Mouse (Mus musculus) embryonic facial prominence, embryonic 10.5 days (tissue): ENCODE results near the gene Lrtm2. TPM values are rescaled to one million over a fixed set of nuclear protein-coding genes. Genes with fewer than 3 reads are reported as not detected.

Source experiments
- DNase-seq: peaks from one replicate; pipeline ENCODE4 v3.0.0-alpha.2; 2017; ENCODE audit warnings: low spot score
- H3K27ac ChIP-seq: fragments of 300-500 bp; sonication (generic); replicated peaks from 2 replicates; pipeline ENCODE4 v1.5.1; 2016; ENCODE audit warnings: mild to moderate bottlenecking
- H3K27me3 ChIP-seq: fragments of 300-500 bp; sonication (generic); replicated peaks from 2 replicates; pipeline ENCODE4 v1.6.1; 2016; ENCODE audit warnings: low read depth, mild to moderate bottlenecking; ENCODE audit not compliant: poor library complexity, severe bottlenecking
- H3K36me3 ChIP-seq: fragments of 300-500 bp; sonication (generic); replicated peaks from 2 replicates; pipeline ENCODE4 v1.6.1; 2016; ENCODE audit warnings: mild to moderate bottlenecking, moderate library complexity
- H3K4me1 ChIP-seq: fragments of 300-500 bp; sonication (generic); 2 replicates; pipeline ENCODE4 v1.6.1; 2016
- H3K4me3 ChIP-seq: fragments of 300-500 bp; sonication (generic); 2 replicates; pipeline ENCODE4 v1.5.1; 2016; ENCODE audit warnings: mild to moderate bottlenecking, moderate library complexity
- H3K9me3 ChIP-seq: fragments of 300-500 bp; sonication (generic); 2 replicates; pipeline ENCODE4 v1.6.1; 2016; ENCODE audit warnings: mild to moderate bottlenecking
- WGBS: fragments of 180-500 bp; shearing (Covaris S2); methylation state at CpG from one replicate; pipeline ENCODE4 v1.1.7; 2016; 5-methylcytosine and 5-hydroxymethylcytosine counted together
- polyA plus RNA-seq: library from polyadenylated mRNA; unstranded; fragments of >200 nt; fragmentation: Nextera tagmentation; extraction: Ambion mirVana; gene quantifications from 2 replicates; pipeline ENCODE4 v1.2.1, GENCODE M21; 2016

The Lrtm2 gene
- polyA plus RNA-seq, 1 experiment from 2014 or later: 0.04 TPM

GRCm38 (mm10) chr6:119313096-119313495, 17.5 kb downstream of the Lrtm2 start:
- H3K4me1 ChIP-seq: peaks cover 17% of the 10 kb centered on the region
- DNase-seq: no peak
- H3K27ac ChIP-seq: no peak overlapping the region
- no peak overlapping the region for H3K4me3 ChIP-seq
- no peaks in the 10 kb centered on the region for H3K36me3 ChIP-seq
- no peaks in the 10 kb centered on the region for H3K27me3 ChIP-seq
- 77% methylated on average over 3 of the region's 3 CpGs for WGBS
- no peaks in the 10 kb centered on the region for H3K9me3 ChIP-seq

DNA sequence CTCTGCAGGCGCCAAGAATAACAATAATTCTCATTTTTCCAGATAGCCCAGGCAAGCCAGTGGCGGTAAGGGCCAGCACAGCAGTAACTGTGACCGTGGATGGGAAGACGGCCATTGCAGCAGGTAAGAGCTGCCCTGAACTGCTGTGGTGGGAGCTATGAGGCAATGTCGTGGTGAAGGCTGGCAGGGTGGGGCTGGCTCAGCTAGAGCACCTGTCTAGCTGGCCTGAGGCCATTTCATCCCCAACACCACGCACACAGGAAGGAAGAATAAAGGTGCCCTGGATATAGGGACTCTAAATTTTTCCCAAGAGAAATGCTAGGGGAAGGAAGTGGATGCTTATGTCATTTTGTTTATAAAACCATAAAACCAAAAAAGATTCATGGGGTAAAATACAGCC, 18.2 kb downstream of the Lrtm2 start:
- no peaks in the 10 kb centered on the region for H3K9me3 ChIP-seq
- no peak for DNase-seq
- H3K27me3 ChIP-seq: no peaks in the 10 kb centered on the region
- H3K4me3 ChIP-seq: no peak overlapping the region
- WGBS: 86% methylated on average over 6 of the region's 6 CpGs
- peaks cover 17% of the 10 kb centered on the region for H3K4me1 ChIP-seq
- no peak overlapping the region for H3K27ac ChIP-seq
- H3K36me3 ChIP-seq: no peaks in the 10 kb centered on the region

DNA sequence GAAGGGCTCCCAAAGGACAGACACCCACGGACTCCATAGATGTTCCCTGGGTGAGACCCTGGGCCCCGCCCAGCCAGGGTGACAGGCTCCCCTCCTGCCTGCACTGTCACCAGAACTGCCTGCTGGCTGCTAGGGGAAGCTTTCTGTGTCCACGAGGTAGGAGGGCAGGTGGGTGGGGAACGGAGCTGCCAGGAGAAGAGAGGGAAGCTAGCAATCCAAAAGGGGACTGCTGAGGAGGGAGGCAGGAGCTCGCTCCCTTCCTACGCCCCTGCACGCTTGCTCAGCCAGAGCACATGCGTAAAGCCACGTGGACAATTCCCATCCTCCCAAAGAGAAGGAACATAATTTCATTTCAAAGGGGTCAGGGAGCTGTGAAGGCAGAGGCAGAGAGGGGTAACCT, 20.4 kb downstream of the Lrtm2 start:
- DNase-seq: no peak
- H3K4me1 ChIP-seq: peaks cover 17% of the 10 kb centered on the region
- 63% methylated on average over 9 of the region's 9 CpGs for WGBS
- no peak overlapping the region for H3K4me3 ChIP-seq
- H3K9me3 ChIP-seq: no peaks in the 10 kb centered on the region
- H3K36me3 ChIP-seq: no peaks in the 10 kb centered on the region
- H3K27me3 ChIP-seq: no peaks in the 10 kb centered on the region
- no peak overlapping the region for H3K27ac ChIP-seq

GRCm38 (mm10) chr6:119307867-119308413, 22.6 kb downstream of the Lrtm2 start:
- no peak overlapping the region for H3K27ac ChIP-seq
- WGBS: 58% methylated on average over 10 of the region's 10 CpGs

GRCm38 (mm10) chr6:119303331-119303730, 27.2 kb downstream of the Lrtm2 start:
- no peaks in the 10 kb centered on the region for H3K27me3 ChIP-seq
- 89% methylated on average over 6 of the region's 6 CpGs for WGBS
- no peaks in the 10 kb centered on the region for H3K4me1 ChIP-seq
- H3K9me3 ChIP-seq: no peaks in the 10 kb centered on the region
- no peak for DNase-seq
- no peak overlapping the region for H3K4me3 ChIP-seq
- no peaks in the 10 kb centered on the region for H3K36me3 ChIP-seq
- H3K27ac ChIP-seq: no peak overlapping the region

More at GRCm38 (mm10) chr6:119307867-119308413, 22.6 kb downstream of the Lrtm2 start:
- Histone ChIP-seq H3K36me3 (no peaks in the 10 kb centered on the region), H3K27me3 (no peaks in the 10 kb centered on the region), H3K4me3 (no peak overlapping the region), H3K4me1 (no peaks in the 10 kb centered on the region), H3K9me3 (no peaks in the 10 kb centered on the region)
- DNase-seq: no peak

DNA sequence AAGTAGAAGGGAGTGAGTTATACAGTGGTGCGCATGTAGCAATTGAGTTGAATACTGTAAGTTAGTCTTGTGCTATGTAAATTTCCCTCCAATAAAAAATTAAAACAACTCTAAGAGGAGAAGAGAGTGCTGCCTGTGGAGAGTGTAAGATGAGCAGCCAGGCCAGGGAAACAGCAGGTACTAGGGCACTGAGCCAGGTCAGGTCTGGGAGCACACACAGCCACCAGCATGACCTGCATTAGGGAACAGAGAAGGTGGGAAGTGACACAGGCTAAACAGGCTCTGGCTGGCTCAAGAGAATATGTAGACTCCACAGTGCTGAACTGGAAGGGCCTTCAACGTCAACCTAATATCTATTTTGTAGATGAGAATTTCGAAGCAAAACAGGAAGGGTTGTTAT, 29.3 kb downstream of the Lrtm2 start:
- H3K27me3 ChIP-seq: no peaks in the 10 kb centered on the region
- no peak for DNase-seq
- 91% methylated on average over 3 of the region's 3 CpGs for WGBS
- no peak overlapping the region for H3K4me3 ChIP-seq
- H3K4me1 ChIP-seq: no peaks in the 10 kb centered on the region
- no peak overlapping the region for H3K27ac ChIP-seq
- H3K36me3 ChIP-seq: no peaks in the 10 kb centered on the region
- H3K9me3 ChIP-seq: no peaks in the 10 kb centered on the region

- no peak overlapping the region for H3K27ac ChIP-seq
- no peaks in the 10 kb centered on the region for H3K27me3 ChIP-seq
- DNase-seq: no peak
- H3K4me1 ChIP-seq: peaks cover 11% of the 10 kb centered on the region; the same call in 1 of the 2 replicates
- 0 out of 2 replicates have a peak, but pooled peaks cover 4% of the 10 kb centered on the region for H3K9me3 ChIP-seq
- no peak overlapping the region for H3K4me3 ChIP-seq
- H3K36me3 ChIP-seq: no peaks in the 10 kb centered on the region
- WGBS: 78% methylated on average over 9 of the region's 9 CpGs
Measured at GRCm38 (mm10) chr6:119280761-119281160, 49.8 kb downstream of the Lrtm2 start.

DNA sequence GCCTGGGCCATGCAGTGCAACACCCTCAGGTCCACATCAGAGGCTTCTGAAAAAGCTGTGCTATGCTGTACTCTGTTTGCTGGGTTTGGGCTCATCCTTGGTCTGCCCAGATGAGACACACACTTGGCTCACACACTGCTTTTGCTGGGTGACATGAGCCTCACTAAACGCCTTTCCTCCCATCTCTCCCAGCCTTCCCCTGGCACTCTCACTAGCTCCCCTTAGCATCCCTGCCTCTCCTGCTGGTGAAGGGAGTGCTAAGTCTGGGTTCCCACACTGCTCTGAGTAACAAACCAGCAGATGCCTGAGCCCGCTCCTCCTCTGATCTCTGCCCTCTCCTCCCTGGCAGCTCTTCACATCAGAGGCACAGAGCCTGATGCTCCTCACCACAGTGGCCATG, 53.9 kb downstream of the Lrtm2 start:
- no peak overlapping the region for H3K27ac ChIP-seq
- no peaks in the 10 kb centered on the region for H3K36me3 ChIP-seq
- H3K27me3 ChIP-seq: no peaks in the 10 kb centered on the region
- no peak for DNase-seq
- H3K4me1 ChIP-seq: peaks cover 11% of the 10 kb centered on the region; the same call in 1 of the 2 replicates
- 77% methylated on average over 2 of the region's 2 CpGs for WGBS
- no peak overlapping the region for H3K4me3 ChIP-seq
- H3K9me3 ChIP-seq: no peaks in the 10 kb centered on the region

Other genes with a start within 250 kb of the Lrtm2 start
- 8.4 and 8.7 TPM in 2 replicates for gene Dcp1b, start 155.5 kb downstream of the Lrtm2 start, polyA plus RNA-seq
- 4.2 and 4.9 TPM in 2 replicates for gene Cacna1c, start 134.3 kb downstream of the Lrtm2 start, polyA plus RNA-seq
- gene Cacna2d4, start 94.2 kb downstream of the Lrtm2 start, polyA plus RNA-seq: not detected in 2 replicates
- gene Adipor2, start 86.9 kb upstream of the Lrtm2 start, polyA plus RNA-seq: 30.9 and 32.0 TPM in 2 replicates
- gene Fbxl14, start 148.9 kb upstream of the Lrtm2 start, polyA plus RNA-seq: 3.4 and 3.6 TPM in 2 replicates
- gene Wnt5b, start 213.6 kb upstream of the Lrtm2 start, polyA plus RNA-seq: 13.2 and 14.2 TPM in 2 replicates